Mouse (Mus musculus) sigmoid colon, adult 10 weeks (tissue): ENCODE data around the gene Mrvi1. TPM values are rescaled to one million over a fixed set of nuclear protein-coding genes. Genes with fewer than 3 reads are reported as not detected.

Experiments
- polyA plus RNA-seq: library from polyadenylated mRNA; stranded (reverse); fragments of 350-450 nt; fragmentation: Illumina TruSeq; extraction: RNeasy Lipid Tissue Mini Kit (QIAGEN cat#74804); gene quantifications from one replicate; pipeline ENCODE4 v1.2.3, GENCODE M21; 2014; ENCODE audit warnings: low read depth, low replicate concordance

Gene Mrvi1
- polyA plus RNA-seq: 25.0 TPM

DNA sequence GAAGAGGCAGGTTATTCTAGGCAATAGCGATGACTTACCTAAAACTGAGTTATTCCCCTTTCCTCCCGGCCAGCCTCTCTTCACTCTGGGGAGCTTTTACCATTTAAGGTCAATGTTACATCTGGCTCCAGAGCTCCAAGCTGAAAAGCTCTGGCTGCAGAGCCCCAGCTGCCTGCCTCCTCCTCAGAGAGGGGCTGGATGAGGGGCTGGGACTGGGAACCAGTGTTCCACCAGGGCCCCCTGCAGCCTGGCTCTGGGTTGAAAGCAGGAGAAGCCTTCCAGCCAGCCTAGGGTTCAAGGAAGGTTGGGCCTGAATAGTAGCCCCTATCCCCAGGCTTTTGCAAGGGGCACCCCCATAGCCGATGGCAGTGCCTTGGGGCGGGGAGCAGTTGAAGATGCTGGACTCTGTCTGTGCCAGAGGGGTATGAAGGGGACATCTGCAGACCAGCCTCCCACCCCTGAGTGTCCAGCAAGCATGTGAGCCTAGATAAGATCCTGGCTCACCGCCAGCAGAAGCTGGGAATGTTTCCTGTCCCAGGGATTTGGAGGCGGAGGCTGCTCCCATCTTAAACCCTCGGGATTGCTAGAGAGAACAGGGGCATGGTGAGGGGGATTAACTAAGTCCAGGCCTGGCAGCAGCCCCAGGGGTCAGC is at the start of gene Mrvi1:
TSS of gene Mrvi1 (minus strand) at position 409 of the 653 bp plus-strand sequence.

DNA sequence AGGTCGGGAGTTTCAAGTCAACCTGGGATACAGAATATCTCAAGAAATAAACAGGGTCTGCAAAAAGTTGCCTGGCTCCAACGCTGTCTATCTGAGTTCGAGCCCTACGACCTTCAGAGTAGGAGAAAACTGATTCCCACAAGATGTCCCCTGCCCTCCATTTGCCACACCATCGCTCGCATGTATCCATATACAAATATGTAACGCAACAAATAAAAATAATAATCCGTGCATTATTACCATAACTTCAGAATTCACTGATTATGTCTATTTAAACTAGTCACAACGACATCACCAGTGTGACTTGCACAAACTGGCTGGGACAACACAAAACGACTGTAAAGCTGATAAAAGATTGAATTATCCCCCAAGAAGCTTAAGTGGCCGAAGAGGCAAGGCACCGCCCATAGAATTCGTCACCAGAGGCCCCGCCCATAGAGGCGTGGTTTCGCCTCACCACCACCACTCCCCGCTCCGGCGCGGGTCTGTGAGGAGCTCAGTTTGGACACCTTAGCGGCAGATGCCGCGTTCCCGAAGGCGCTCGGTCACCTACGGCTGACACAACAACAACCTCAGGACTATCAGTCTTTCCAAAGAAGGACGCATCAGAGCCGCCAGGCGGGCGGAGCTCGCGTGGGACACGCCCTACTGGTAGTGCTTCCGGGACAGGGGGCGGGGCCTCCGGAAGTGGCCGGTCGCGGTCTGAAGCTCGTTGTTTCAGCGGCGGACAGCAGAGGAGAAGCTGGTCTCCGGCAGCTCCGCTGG is 46.2 kb upstream of the Mrvi1 start, which contains the start of gene Ctr9:
TSS of gene Ctr9 (plus strand) at position 671 of the 765 bp plus-strand sequence.

DNA sequence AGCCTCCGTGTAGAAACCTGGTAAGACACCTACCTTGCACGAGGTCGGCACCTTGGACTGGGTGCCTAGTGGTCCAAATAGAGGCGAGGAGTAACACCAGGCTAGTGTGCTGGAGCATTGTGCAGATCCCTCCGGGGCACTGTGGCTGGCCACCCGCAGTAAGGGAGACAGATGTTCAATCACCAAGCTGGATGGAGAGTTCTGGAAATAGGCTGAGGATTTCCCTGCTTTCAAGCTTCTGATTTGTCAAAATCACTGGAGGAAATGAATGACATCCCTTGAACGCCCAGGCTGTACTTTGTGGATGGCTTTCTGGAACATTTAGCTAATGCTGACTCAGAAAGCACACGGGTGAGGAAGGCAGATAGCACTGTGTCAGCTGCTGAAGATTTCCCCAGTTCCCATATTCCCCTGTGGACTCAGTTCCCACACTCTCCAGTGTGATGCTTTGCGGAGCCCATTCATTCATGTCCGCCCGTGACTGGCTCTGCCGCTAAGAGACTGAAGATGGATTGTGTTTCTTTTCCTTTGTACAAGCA is 119.4 kb downstream of the Mrvi1 start, which contains the start of gene Lyve1:
TSS of gene Lyve1 (minus strand) at position 489 of the 539 bp plus-strand sequence.

DNA sequence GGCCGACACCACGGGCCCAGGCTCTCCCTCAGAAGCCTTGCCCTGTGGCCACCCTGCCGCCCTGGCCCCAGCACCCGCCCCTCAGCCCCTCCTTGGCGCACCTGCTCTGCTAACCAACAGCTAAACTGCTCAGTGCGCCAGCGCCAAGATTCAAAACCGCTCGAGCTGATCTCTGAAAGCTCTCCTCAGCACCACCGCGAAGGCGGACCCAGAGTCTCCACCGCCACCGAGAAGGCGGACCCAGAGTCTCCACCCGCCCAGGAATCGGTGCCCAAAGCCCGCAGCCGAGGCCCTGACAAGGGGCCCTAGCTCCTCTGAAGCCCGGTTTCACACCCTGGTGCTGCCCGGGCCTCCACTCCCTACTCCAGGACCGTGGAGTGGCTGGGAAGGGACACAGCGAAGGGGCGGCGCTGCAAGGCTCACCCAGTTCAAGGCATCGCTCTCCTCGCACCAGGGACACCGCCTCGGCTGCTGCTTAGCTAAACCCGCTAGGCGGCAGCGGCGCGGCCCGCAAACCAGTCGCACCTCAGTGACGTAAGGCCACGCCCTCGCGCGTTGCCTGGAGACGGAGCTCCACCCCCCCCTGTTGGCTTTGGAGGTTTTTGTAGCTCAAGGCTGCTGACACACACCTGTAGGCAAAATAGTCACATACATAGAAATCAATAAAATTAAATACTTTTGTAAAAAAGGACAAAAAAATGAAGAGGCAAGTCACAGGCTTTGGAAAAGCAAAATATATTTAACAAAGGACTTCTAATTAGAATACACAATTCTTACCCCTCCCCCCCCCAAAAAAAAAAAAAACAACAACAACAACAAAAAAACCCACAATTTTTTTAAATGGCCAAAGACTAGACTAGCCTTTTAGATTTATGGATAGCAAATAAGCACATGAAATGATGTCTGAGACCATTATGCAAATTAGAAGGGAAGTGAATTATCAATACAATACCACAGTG is 138.1 kb downstream of the Mrvi1 start, which contains the start of gene Rnf141:
TSS of gene Rnf141 (minus strand) at position 542 of the 959 bp plus-strand sequence.

Other genes starting within 250 kb of the Mrvi1 start
- gene Ampd3, start 214.3 kb downstream of the Mrvi1 start, polyA plus RNA-seq: 47.8 TPM
- 158 TPM for gene Rnf141, start 138.0 kb downstream of the Mrvi1 start, polyA plus RNA-seq
- 49.1 TPM for gene Lyve1, start 119.2 kb downstream of the Mrvi1 start, polyA plus RNA-seq
- 34.6 TPM for gene Ctr9, start 46.5 kb upstream of the Mrvi1 start, polyA plus RNA-seq
- 2,635 TPM for gene Eif4g2, start 100.6 kb upstream of the Mrvi1 start, polyA plus RNA-seq